Mouse (Mus musculus) hindlimb bud, embryonic 11.5 days (tissue): ENCODE measurements around the gene Oxct1.

Experiments
- DNase-seq: peaks from one replicate; pipeline ENCODE4 v3.0.0-alpha.2; 2012; ENCODE audit warnings: low read depth, low spot score; ENCODE audit errors: extremely low spot score

Oxct1 gene

DNA sequence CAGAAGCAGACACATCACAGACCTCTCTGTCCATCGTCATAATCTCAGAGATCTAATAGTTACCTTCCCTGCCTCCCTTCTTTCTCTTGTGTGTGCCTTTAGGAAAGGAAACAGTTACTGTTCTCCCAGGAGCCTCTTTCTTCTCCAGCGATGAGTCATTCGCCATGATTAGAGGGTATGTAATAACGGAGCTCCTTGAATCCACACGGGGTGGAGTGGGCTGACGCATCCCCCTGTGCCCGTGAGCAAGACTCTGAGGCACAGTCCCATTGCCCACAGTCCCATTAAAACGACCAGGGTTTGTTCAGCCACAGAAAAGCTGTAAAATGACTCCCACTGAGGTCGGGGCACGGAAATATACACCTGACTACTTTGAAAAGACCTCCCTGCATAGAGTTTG is 74.8 kb downstream of the Oxct1 start:
- no peak for DNase-seq

DNA sequence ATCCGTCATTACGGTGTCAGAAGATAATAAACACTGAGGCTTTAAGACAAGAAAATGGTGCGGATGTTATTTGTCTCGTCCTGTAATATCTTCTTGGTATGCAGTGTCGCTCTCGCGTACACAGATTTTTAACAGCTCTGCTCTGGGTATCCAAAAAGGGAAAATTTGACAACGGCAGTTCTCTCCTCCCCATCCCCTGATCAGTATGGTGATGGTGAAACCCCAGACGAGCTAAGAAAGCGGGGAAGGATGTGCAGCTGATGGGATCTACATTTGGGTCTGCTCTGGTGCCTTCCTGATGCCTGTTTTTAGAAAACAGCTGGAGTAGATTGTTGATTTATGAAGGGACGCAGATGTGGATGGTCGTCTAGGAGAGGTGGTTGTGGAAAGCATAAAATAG is 78.1 kb downstream of the Oxct1 start:
- DNase-seq: no peak

DNA sequence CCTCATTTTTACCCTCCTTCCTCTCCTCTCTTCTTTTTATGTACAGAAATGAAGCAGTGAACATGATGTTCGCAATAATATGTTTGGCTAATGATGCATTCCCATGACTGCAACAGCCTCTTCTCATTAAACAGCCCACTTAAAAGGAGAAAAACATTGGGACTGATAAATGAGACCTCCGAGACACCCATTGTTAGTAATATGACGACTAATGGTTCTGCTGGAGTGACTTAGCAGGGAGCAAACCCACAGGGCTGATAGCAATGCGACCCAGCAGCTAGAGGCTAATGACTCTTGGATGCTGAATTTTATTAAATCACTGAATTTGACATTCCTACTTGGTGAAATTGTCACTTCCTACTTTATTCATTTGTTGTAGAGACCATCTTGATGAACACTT is 79.3 kb downstream of the Oxct1 start:
- no peak for DNase-seq

DNA sequence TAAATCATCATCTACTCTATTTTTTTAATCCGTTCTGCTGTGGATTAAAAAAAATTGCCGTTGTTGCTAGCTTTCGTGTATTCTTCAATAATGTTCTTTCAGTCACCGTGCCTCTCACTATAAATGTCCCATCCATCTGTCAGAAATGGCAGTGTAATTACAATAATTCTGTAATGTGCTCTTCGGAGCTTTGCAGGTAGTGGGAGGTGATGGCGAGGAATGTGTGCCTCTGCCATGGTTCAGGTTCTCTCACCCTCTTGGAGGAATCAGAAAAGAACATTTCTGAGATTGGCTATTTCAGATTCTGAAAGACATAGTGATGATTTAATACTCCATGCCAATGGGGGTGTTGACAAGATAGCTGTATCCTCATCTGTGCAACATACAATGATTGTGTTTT is 93.8 kb downstream of the Oxct1 start:
- no peak for DNase-seq

DNA sequence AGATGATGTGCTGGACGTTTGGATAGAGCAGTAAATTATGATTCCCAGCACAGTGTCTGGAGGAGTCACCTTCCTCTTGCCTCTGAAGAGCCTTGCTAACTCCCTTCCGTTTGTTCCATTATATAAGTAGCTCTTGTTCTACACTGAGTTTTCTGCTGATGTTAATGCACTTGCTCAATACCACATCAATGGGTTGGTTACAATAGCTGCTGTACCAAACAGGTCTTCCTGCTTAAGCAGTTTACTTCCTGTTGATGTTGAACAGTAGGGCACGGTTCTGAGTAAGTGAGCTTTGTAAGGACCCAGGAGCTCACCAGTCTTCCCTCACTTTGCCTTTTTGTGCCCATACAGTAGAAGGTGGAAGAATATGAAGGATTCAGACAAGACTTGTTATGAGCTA is 98.5 kb downstream of the Oxct1 start:
- no peak for DNase-seq

DNA sequence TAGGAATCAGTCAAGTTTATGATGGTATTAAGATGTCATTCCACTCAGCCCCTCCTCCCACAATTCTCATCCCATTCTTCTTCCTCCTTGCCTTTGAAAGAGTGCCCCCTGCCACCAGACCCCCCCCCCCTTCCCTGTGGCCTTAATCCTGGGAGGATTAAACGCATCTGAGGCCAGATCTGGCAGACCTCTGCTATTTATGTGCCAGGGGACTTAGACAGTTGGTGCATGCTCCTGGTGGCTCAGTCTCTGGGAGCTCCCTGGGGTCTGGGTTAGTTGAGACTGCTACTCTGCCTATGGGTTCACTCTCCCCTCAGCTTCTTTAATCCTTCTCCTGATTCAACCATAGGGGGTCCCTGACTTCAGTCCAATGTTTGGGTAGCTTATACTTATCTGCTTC is 112.3 kb downstream of the Oxct1 start:
- DNase-seq: no peak

DNA sequence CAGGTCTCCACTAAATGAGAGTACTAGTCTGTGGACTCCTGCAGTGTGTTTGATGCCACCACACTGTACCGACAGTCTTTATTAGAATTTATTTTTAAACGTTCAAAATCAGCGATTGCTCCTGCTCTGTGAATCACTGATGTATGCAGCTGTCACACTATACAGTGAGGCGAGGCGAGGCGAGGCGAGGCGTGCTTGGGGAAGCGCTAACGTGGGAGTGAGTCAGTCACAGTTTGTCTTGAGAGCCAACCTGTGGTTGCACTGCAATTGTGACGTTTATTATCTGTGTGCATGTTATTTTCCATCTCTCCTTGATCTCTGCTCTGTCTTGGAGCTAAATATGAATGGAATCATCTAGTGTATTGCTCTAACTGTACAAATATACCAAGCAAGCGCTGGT is 113.3 kb downstream of the Oxct1 start:
- DNase-seq: no peak

DNA sequence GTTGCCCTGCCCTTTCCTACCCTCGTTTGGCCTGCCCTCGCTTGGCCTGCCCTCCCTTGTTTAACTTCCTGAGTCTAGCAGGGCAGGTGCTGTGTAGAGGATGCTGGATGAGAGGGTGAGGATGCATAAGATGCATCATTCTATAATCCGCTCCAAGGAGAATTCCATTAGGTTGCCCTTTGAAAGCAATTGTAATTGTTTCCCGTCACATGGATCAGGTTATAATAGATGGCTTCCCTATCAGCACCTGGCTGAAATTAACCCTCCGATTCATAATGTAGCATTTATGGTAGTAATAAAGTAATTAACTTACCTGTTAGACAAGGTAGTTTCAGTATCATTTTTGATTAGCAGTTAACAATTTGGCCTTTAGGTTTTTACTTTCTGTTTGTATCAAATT is 119.2 kb downstream of the Oxct1 start:
- no peak for DNase-seq

DNA sequence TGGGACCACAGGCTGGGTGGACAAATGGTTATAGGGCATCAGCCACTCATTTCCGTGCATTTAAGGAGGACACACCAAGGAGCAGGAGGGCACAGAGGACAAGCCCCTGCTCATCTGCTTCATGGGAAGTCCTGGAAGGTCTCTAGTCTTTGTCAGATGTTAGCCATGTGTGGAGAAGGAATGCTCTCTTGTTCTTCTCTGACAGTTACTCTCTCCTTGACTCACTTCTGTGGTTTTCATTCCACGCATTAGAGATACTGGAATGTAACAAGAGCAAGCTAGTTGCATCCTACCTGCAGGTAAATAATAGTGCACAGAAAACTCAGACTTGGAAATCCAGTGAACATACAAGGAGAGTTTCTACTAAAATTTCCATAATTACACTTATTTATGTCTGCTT is 121.5 kb downstream of the Oxct1 start:
- DNase-seq: no peak

DNA sequence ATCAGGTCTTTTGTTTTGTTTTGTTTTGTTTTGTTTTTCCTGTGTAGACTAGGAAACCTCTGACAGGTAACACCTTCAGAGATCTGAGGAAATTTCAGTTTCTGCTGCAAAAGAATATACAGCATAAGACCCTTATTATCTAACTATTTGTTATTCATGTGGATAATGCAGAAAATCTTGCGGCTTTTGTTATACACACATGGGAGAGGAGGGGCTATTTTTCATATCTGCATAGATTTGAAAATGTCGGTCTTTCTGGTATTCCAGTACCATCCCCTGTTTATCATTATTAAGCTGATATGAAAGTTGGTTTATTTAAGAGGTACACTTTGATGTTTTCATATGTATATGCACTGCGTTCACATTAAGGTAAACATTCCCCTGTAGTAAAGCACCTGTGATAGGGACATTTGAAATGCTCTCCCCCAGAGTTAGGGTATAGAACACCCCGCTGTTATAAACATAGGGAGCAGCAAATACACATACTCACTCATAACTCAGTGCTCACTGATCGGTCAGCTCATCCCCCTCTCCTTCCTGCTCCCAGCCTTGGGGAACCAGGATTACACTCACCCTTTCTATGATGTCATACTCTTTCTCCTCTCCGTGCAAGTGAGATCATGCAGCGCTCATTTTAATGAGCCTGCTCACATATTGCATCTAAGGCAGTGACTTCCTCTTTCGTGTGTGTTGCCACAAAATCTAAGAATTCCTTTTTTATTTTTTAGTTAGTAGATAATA is 122.6 kb downstream of the Oxct1 start:
- no peak for DNase-seq

DNA sequence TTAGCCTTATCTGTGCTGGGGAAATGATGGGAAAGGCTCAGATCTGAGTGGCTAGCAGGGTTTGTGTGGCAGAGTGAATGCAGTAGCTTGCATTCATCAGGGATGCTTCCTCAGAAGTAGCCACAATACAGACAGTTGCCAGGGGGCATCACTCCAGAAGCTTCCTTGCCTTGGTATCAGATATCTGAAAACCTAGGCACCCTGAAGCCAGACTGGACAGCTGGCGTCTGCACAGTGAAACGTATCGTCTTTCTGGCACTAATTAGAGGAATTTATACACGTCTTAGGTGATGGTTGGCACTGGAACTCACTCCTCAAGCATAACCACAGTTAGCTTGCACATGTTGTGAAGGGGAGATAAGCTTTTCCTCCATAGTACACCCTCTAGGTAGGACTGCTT is 128.5 kb downstream of the Oxct1 start:
- no peak for DNase-seq

DNA sequence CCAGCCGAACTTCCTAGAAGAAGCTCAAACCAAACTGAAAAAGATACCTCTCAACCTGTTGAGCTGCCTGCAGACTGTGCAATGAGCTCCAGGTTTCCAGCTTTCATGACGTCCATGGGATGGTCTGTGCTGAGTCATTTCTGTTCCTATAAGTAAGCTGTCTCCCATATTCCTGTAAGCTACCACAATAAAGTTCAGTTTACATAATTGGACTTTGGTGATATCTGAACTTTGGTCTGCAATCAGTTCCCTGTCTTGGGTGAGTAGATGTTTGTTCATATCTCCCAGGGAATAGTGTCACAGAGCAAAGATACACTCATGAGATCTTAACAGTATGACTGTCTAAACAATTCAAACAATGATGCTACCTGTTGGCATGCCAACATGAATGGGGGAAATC is 141.8 kb downstream of the Oxct1 start:
- DNase-seq: no peak

DNA sequence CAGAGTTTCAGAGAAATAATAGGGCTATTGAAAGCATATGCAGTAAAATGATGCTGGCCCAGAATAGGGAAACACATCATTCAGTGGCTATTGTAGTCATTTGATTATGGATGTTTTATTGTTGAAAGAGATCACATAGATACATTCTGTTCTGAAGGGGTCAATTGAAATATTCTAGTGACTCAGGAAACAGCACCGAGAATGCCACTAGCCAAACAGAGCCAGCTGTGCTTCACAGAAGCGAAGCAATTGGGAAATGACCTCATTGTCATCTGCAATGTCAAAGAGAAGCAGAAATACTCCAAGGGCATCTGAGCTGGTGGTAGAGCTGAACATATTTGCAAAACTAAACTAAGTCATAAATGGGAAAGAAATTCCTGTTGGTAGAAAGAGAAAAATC is 145.4 kb downstream of the Oxct1 start:
- DNase-seq: no peak

DNA sequence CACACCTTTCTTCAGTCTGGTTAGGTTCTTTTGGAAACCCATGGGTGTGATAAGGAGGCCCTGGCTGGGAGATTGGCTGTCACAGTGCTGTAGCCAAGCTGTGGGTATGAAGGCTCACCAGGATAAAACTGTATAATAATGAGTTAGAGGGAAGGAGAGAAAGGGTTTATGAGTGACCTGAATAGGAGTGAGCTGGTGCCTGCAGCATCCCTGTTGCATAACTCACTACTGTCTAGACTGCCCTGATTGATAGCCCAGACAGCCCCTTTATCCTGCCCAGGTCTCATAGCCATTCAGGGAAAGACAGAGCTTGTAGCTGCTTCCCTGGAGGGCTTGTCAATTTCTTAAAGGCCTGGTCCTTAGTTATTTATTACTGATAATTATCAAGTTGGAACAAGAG is 171.7 kb downstream of the Oxct1 start:
- no peak for DNase-seq
